Mouse (Mus musculus): ENCODE measurements around the gene Ube3c. TPM values are rescaled to one million over a fixed set of nuclear protein-coding genes. Genes with fewer than 3 reads are reported as not detected.

The Ube3c gene
- total RNA-seq, 2 experiments from 2014 or later = 22.1 to 27.0 TPM

GRCm38 (mm10) chr5:29665391-29665790, 96.3 kb downstream of the Ube3c start:
- ATAC-seq (ENCODE audit: poor library complexity, severe bottlenecking) = no peak

DNA sequence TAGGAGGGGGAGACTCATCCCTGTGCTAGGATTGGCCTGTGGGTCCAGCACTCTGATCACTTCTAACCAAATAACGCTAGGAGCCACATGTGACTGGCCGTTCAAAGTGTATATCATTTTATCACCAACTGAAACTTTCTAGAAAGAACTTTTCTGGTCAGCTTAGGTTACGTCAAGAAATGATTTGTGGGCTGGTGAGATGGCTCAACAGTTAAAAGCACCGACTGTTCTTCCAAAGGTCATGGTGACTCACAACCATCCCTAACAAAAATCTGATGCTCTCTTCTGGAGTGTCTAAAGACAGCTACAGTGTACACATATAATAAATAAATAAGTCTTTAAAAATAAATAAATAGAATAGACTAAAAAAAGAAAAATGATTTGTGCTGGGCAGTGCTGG, 103.5 kb downstream of the Ube3c start:
- ATAC-seq (ENCODE audit: poor library complexity, severe bottlenecking) = no peak

- no peak for ATAC-seq (ENCODE audit: poor library complexity, severe bottlenecking)
Measured at GRCm38 (mm10) chr5:29674305-29674704, 105.3 kb downstream of the Ube3c start.

- ATAC-seq (ENCODE audit: poor library complexity, severe bottlenecking) = no peak
Measured at GRCm38 (mm10) chr5:29676445-29676844, 107.4 kb downstream of the Ube3c start.

GRCm38 (mm10) chr5:29685085-29685484, 116.0 kb downstream of the Ube3c start:
- no peak for ATAC-seq (ENCODE audit: poor library complexity, severe bottlenecking)

- ATAC-seq (ENCODE audit: poor library complexity, severe bottlenecking) = peak; percentile 38; the same call in 1 of the 2 replicates
Measured at GRCm38 (mm10) chr5:29687671-29688070, 118.6 kb downstream of the Ube3c start.

GRCm38 (mm10) chr5:29688352-29688751, 119.3 kb downstream of the Ube3c start:
- no peak for ATAC-seq (ENCODE audit: poor library complexity, severe bottlenecking)

- ATAC-seq (ENCODE audit: poor library complexity, severe bottlenecking) = no peak
Measured at GRCm38 (mm10) chr5:29698493-29698892, 129.5 kb downstream of the Ube3c start.

DNA sequence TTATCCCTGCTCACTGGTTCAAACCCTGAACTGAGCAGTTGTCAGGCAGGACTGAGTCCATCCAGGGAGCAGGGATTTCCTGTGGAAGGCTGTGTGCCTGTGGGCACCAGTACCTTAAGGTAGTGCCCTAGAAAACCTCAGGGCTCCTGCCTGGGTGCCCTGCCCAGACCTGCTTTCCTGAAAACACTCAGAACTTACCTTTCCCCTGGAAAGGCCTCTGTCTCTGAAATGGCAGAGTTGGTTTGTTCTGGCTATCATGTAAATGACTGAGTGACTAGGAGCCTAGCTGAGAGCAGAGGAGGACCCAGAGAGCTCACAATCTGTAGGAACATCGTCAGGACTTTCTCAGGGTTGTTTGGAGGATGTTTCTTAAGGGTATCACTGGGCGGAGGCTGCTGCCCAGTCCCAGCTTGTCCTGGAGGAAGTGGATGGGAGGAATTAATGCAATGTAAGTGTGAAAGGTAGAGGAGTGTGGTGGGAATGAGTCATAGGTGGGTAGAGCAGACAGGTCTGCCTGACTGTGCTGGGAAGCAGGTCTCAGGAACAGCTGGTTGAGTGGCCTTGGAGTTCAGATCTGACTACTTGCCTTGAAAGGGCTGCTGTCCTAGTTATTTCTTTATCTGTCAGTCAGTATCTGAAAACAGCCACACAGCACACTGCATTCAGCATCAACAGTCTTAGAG, 130.6 kb downstream of the Ube3c start:
- no peak for ATAC-seq (ENCODE audit: poor library complexity, severe bottlenecking)

DNA sequence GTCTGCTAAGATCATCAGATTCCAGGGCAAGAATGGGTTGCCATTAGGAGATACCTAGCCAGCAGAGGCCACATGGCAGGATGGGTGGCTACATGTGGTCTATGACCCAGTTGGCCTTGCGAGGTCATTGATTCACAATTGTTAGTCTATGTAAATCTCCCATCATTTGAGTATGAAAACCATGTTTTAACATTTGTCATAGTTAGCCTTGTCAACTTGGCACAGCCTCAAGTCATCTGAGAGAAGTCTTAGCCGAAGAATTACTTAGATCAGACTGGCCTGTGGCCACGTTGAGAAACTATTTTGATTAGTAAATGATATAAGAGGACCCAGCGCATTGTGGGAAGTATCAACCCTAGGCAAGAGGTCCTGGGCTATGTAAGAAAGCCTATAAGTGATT, 138.2 kb downstream of the Ube3c start:
- ATAC-seq (ENCODE audit: poor library complexity, severe bottlenecking) = no peak

- ATAC-seq (ENCODE audit: poor library complexity, severe bottlenecking) = no peak
Measured at GRCm38 (mm10) chr5:29708258-29708657, 139.2 kb downstream of the Ube3c start.

GRCm38 (mm10) chr5:29711631-29712030, 142.6 kb downstream of the Ube3c start:
- no peak for ATAC-seq (ENCODE audit: poor library complexity, severe bottlenecking)

DNA sequence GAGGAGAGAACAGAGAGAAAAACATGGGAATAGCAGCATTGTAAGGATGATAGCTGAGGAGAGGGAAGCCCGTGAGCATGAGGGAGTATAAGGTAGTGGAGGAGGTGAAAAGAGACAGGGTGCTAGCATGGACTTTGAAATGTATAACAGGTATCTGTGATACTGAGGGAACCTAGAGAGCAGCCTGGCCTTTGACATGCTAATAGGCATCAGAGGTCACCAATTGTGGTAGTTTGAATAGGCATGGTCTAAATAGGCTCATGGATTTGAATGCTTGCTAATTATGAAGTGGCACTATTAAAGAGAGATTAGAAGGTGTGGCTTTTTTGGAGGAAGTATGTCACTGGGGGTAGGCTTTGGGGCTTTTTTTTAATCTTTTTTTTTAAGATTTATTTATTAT, 143.9 kb downstream of the Ube3c start:
- ATAC-seq (ENCODE audit: poor library complexity, severe bottlenecking) = no peak

DNA sequence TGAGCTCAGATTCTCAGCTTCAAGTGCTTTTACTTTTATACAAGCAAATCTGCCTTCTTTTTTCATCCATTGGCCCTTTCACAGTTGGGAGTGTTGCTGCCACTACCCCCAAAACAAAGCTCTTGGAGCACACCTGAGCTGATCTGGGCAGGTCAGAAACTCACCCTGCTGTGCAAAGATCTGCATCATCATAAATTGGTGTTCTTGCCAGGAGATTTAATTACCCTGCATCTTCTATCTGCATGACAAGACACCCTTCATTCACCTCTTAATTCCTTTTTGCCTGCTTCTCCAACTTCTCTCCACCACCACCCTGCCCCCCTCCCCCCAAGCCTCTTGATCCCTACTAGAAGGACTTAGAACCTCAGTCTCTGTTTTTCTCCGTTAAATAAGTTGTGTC, 152.1 kb downstream of the Ube3c start:
- ATAC-seq (ENCODE audit: poor library complexity, severe bottlenecking) = no peak

GRCm38 (mm10) chr5:29725369-29725768, 156.3 kb downstream of the Ube3c start:
- ATAC-seq (ENCODE audit: poor library complexity, severe bottlenecking) = no peak

Other genes with a start within 250 kb of the Ube3c start
- gene Lmbr1, start 190.9 kb upstream of the Ube3c start, total RNA-seq (2015) = 0.27 and 0.33 TPM in 2 replicates
- gene Lmbr1, start 190.9 kb upstream of the Ube3c start, total RNA-seq (2017) = 2.0 and 2.1 TPM in 2 replicates
- gene Nom1, start 134.6 kb upstream of the Ube3c start, total RNA-seq (2015) = 6.8 and 18.6 TPM in 2 replicates
- gene Nom1, start 134.6 kb upstream of the Ube3c start, total RNA-seq (2017) = 7.0 and 7.8 TPM in 2 replicates
- gene Mnx1, start 90.8 kb upstream of the Ube3c start, total RNA-seq (2015) = not detected in 2 replicates
- gene Mnx1, start 90.8 kb upstream of the Ube3c start, total RNA-seq (2017) = not detected in 2 replicates
- 141 and 161 TPM in 2 replicates for gene Dnajb6, start 166.4 kb downstream of the Ube3c start, total RNA-seq (2015)
- gene Dnajb6, start 166.4 kb downstream of the Ube3c start, total RNA-seq (2017) = 157 and 169 TPM in 2 replicates
- 6.0 and 6.2 TPM in 2 replicates for gene Gm5129, start 166.7 kb downstream of the Ube3c start, total RNA-seq (2015)
- 4.4 TPM in 1 of 2 replicates, not detected in the other for gene Gm5129, start 166.7 kb downstream of the Ube3c start, total RNA-seq (2017)

Data from megakaryocyte, adult 5-6 weeks (primary cell).